Mouse (Mus musculus) forebrain, embryonic 11.5 days (tissue): ENCODE results near the gene Mcoln1. TPM values are rescaled to one million over a fixed set of nuclear protein-coding genes. Genes with fewer than 3 reads are reported as not detected.

ENCODE experiments used
- ATAC-seq: fragments of 200-750 bp; cut with Nextera tagmentation; replicated peaks from 2 replicates; pipeline ENCODE4 v1.8.0; 2017; ENCODE audit warnings: moderate TSS enrichment; ENCODE audit not compliant: low FRiP score
- DNase-seq: peaks from one replicate; pipeline ENCODE4 v3.0.0-alpha.2; 2017; ENCODE audit warnings: low spot score
- H3K27ac ChIP-seq: fragments of 300-500 bp; sonication (generic); 2 replicates; pipeline ENCODE4 v1.5.1; 2014; ENCODE audit warnings: low read depth, low read length
- H3K27me3 ChIP-seq: fragments of 300-500 bp; sonication (generic); 2 replicates; pipeline ENCODE4 v1.6.1; 2014; ENCODE audit warnings: mild to moderate bottlenecking, low read length, mixed read lengths; ENCODE audit not compliant: control insufficient read depth, insufficient read depth
- H3K36me3 ChIP-seq: fragments of 300-500 bp; sonication (generic); 2 replicates; pipeline ENCODE4 v1.6.1; 2014; ENCODE audit warnings: mild to moderate bottlenecking, low read length, moderate library complexity, mixed read lengths; ENCODE audit not compliant: control insufficient read depth, insufficient read depth
- H3K4me1 ChIP-seq: fragments of 300-500 bp; sonication (generic); replicated peaks from 2 replicates; pipeline ENCODE4 v1.6.1; 2014; ENCODE audit warnings: low read length, mixed read lengths; ENCODE audit not compliant: control insufficient read depth, insufficient read depth
- H3K4me2 ChIP-seq: fragments of 300-500 bp; sonication (generic); 2 replicates; pipeline ENCODE4 v1.6.1; 2014; ENCODE audit warnings: low read depth, mild to moderate bottlenecking, low read length, moderate library complexity, mixed read lengths; ENCODE audit not compliant: severe bottlenecking
- H3K4me3 ChIP-seq: fragments of 300-500 bp; sonication (generic); 2 replicates; pipeline ENCODE4 v1.5.1; 2014; ENCODE audit warnings: low read depth, low read length
- H3K9ac ChIP-seq: fragments of 300-500 bp; sonication (generic); 2 replicates; pipeline ENCODE4 v1.6.1; 2014; ENCODE audit warnings: low read length
- H3K9me3 ChIP-seq: fragments of 300-500 bp; sonication (generic); 2 replicates; pipeline ENCODE4 v1.6.1; 2016; ENCODE audit warnings: low read length, mixed read lengths; ENCODE audit not compliant: control insufficient read depth
- WGBS: fragments of 180-500 bp; shearing (Covaris S2); extraction: QIAGEN DNeasy Blood & Tissue Kit; methylation state at CpG from one replicate; pipeline ENCODE4 v1.1.7; 2014; 5-methylcytosine and 5-hydroxymethylcytosine counted together
- polyA plus RNA-seq: library from polyadenylated mRNA; unstranded; fragments of >200 nt; fragmentation: Nextera tagmentation; extraction: Ambion mirVana; gene quantifications from 2 replicates; pipeline ENCODE4 v1.2.1, GENCODE M21; 2014

The Mcoln1 gene
- polyA plus RNA-seq, 1 experiment from 2014 or later, result 56.6 TPM

DNA sequence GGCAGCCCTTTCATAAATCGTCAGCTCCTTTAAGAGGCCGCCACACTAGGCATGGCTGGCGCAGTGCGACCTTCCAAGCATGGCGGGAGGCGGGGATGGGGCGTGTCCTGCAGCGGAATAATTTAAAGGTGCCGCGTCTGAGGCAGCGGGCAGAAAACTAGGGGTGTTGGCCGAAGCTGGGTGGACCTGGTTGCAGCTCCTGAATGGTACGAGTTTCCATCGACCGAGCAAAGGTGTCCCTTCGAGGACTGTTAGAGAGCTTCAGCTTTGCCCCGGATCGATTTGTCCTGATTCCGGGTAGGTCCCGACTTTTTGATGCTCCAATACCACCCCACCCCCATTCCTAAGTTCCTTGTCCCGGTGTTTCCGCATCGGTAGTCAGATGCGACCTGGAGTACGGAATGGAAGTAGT, 15.0 kb downstream of the Mcoln1 start, which contains the start of gene Pnpla6:
Gene Pnpla6, plus strand, starts transcription at position 125 of the 412 bp plus-strand sequence.
- peak; percentile 89 for DNase-seq
- WGBS, result under 1% methylated on average over 25 of the region's 25 CpGs
- Histone ChIP-seq H3K4me3 (peak within 1 kb of the TSS; percentile 53), H3K4me2 (peak within 1 kb of the TSS; percentile 97), H3K4me1 (peaks cover 2% of the 10 kb centered on the region; the same call in 1 of the 2 replicates), H3K27me3 (no peaks in the 10 kb centered on the region), H3K9ac (peak within 1 kb of the TSS; percentile 67), H3K36me3 (no peaks in the 10 kb centered on the region; the same call in none of the 2 replicates), H3K9me3 (no peaks in the 10 kb centered on the region), H3K27ac (no peak within 1 kb of the TSS)
- ATAC-seq, result peak; percentile 82

- ATAC-seq (peak; percentile 40), DNase-seq (peak; percentile 68)
- Histone ChIP-seq H3K9ac (peak overlapping the region; percentile 67), H3K27me3 (no peaks in the 10 kb centered on the region), H3K36me3 (no peaks in the 10 kb centered on the region; the same call in none of the 2 replicates), H3K4me3 (peak overlapping the region; percentile 53), H3K27ac (no peak overlapping the region), H3K9me3 (no peaks in the 10 kb centered on the region), H3K4me2 (peak overlapping the region; percentile 97), H3K4me1 (peaks cover 2% of the 10 kb centered on the region; the same call in 1 of the 2 replicates)
- WGBS, result under 1% methylated on average over 25 of the region's 25 CpGs
These were observed 15.6 kb downstream of the Mcoln1 start for GRCm38 (mm10) chr8:3515771-3516417.

- peak overlapping the region; percentile 97 for H3K4me2 ChIP-seq
- 2% methylated on average over 36 of the region's 36 CpGs for WGBS
- DNase-seq (peak; percentile 92), ATAC-seq (peak; percentile 88)
- H3K9me3 ChIP-seq, result no peaks in the 10 kb centered on the region
- H3K4me3 ChIP-seq, result peak overlapping the region; percentile 53
- no peaks in the 10 kb centered on the region; the same call in 1 of the 2 replicates for H3K36me3 ChIP-seq
- peaks cover 2% of the 10 kb centered on the region; the same call in 1 of the 2 replicates for H3K4me1 ChIP-seq
- H3K9ac ChIP-seq, result peak overlapping the region; percentile 67
- no peak overlapping the region for H3K27ac ChIP-seq
- no peaks in the 10 kb centered on the region for H3K27me3 ChIP-seq
These were observed 16.3 kb downstream of the Mcoln1 start for GRCm38 (mm10) chr8:3516450-3517116.

DNA sequence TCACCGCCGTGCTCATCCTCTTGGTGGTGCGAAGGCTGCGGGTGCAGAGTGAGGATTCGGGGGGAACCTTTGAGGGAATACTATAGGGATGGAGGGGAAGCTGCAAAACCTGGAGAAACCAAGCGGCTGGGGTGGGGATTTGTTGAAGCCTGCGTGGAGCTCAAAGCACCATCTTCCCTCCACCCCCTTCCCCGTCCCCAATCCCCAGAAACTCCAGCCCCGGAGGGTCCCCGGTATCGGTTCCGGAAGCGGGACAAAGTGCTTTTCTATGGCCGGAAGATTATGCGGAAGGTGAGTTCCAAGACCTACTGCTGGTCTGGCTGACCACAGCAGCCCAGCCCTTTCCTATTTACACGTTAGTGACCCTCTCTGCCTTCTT, 16.8 kb downstream of the Mcoln1 start:
- ATAC-seq, result no peak

DNA sequence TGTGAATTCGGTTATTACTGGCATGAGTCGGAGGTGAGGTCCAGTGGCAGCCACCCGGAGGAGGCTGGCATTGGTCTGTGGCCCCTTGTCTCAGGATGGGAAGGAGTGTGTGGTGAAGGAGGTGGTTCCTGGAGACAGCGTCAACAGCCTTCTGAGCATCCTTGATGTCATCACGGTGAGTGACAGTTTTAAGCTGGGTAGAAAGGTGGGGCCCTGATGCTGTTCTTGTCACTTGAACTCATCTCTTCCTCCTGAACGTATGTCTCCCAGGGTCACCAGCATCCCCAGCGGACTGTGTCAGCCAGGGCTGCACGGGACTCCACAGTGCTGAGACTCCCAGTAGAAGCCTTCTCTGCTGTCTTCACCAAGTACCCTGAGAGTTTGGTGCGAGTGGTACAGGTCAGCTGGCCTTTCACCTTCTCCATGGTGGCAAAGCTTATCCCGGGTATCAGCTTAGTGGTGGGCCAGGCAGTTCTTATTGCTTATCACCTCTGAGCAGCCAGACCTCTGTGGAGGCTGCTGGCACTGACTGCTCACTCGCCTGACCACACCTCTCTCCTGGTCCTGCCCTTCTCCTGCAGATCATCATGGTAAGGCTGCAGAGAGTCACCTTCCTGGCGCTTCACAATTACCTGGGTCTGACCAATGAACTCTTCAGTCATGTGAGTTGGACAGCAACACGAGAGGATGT, 21.9 kb downstream of the Mcoln1 start:
- Histone ChIP-seq H3K9me3 (no peaks in the 10 kb centered on the region), H3K36me3 (peaks cover 3% of the 10 kb centered on the region; the same call in 1 of the 2 replicates), H3K9ac (no peak overlapping the region), H3K4me1 (no peaks in the 10 kb centered on the region), H3K4me2 (no peak overlapping the region), H3K4me3 (no peak overlapping the region), H3K27me3 (no peaks in the 10 kb centered on the region), H3K27ac (no peak overlapping the region)
- ATAC-seq, result no peak
- no peak for DNase-seq
- WGBS, result 91% methylated on average over 13 of the region's 13 CpGs

More for the DNA sequence above, 16.8 kb downstream of the Mcoln1 start:
- no peak for DNase-seq
- Histone ChIP-seq H3K9me3 (no peaks in the 10 kb centered on the region), H3K27me3 (no peaks in the 10 kb centered on the region), H3K4me2 (peak overlapping the region; percentile 97), H3K4me3 (peak overlapping the region; percentile 53), H3K4me1 (peaks cover 2% of the 10 kb centered on the region; the same call in 1 of the 2 replicates), H3K36me3 (no peaks in the 10 kb centered on the region; the same call in 1 of the 2 replicates), H3K9ac (peak overlapping the region; percentile 36; the same call in 1 of the 2 replicates), H3K27ac (no peak overlapping the region)
- 14% methylated on average over 16 of the region's 16 CpGs for WGBS

DNA sequence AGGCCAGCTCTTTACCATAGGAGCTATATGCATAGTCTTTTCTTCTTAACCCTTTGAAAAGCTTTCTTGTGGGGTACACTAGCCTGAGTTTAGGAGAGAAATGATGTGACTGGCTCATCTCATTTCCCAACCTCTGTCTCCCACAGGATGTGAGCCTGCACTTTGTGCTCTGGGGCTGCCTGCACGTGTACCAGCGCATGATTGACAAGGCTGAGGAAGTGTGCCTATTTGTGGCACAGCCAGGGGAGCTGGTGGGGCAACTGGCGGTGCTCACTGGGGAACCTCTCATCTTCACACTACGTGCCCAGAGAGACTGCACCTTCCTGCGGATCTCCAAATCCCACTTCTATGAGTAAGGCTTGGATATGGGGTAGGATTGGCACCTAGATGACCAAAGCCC, 30.6 kb downstream of the Mcoln1 start:
- no peak for DNase-seq
- no peak overlapping the region for H3K9ac ChIP-seq
- H3K27ac ChIP-seq, result no peak overlapping the region
- peaks cover 2% of the 10 kb centered on the region; the same call in 1 of the 2 replicates for H3K36me3 ChIP-seq
- H3K4me3 ChIP-seq, result no peak overlapping the region
- H3K27me3 ChIP-seq, result no peaks in the 10 kb centered on the region
- ATAC-seq, result no peak
- H3K4me2 ChIP-seq, result no peak overlapping the region
- 94% methylated on average over 5 of the region's 5 CpGs for WGBS
- H3K9me3 ChIP-seq, result no peaks in the 10 kb centered on the region
- no peaks in the 10 kb centered on the region for H3K4me1 ChIP-seq

DNA sequence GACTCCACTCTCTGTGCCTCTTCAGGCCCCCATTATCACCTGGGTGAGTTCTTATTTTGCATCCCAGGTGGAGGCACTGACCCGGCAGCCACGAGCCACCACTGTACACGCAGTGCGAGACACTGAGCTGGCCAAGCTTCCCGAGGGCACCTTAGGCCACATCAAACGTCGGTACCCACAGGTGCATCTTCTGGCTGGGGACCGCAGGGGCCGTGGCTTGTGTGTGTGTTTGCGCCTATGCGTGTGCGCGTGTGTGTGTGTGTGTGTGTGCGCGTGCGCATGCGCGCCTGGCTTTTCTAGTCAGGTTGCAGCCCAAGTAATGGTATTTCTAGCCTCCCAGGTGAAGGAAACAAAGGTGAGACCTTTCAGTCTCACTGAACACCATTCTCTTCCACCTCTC, 31.7 kb downstream of the Mcoln1 start:
- no peak overlapping the region for H3K27ac ChIP-seq
- 95% methylated on average over 18 of the region's 18 CpGs for WGBS
- no peak overlapping the region for H3K4me2 ChIP-seq
- H3K9ac ChIP-seq, result no peak overlapping the region
- ATAC-seq (no peak), DNase-seq (peak; percentile 42)
- H3K4me3 ChIP-seq, result no peak overlapping the region
- no peaks in the 10 kb centered on the region for H3K27me3 ChIP-seq
- no peaks in the 10 kb centered on the region for H3K9me3 ChIP-seq
- no peaks in the 10 kb centered on the region for H3K4me1 ChIP-seq
- H3K36me3 ChIP-seq, result peaks cover 2% of the 10 kb centered on the region; the same call in 1 of the 2 replicates

- Histone ChIP-seq H3K9me3 (no peaks in the 10 kb centered on the region), H3K4me1 (no peaks in the 10 kb centered on the region), H3K36me3 (peaks cover 2% of the 10 kb centered on the region; the same call in 1 of the 2 replicates), H3K27me3 (no peaks in the 10 kb centered on the region), H3K27ac (no peak overlapping the region), H3K4me2 (no peak overlapping the region), H3K4me3 (no peak overlapping the region), H3K9ac (no peak overlapping the region)
- DNase-seq (no peak), ATAC-seq (no peak)
- 61% methylated on average over 15 of the region's 15 CpGs for WGBS
These were observed 36.0 kb downstream of the Mcoln1 start for GRCm38 (mm10) chr8:3536053-3536841.
